Mouse (Mus musculus): ENCODE data around the gene Tmem161a. TPM values are rescaled to one million over a fixed set of nuclear protein-coding genes. Genes with fewer than 3 reads are reported as not detected.

Tmem161a gene
- 10 to 100 TPM; 22.8 to 24.0 TPM for total RNA-seq (2023)

DNA sequence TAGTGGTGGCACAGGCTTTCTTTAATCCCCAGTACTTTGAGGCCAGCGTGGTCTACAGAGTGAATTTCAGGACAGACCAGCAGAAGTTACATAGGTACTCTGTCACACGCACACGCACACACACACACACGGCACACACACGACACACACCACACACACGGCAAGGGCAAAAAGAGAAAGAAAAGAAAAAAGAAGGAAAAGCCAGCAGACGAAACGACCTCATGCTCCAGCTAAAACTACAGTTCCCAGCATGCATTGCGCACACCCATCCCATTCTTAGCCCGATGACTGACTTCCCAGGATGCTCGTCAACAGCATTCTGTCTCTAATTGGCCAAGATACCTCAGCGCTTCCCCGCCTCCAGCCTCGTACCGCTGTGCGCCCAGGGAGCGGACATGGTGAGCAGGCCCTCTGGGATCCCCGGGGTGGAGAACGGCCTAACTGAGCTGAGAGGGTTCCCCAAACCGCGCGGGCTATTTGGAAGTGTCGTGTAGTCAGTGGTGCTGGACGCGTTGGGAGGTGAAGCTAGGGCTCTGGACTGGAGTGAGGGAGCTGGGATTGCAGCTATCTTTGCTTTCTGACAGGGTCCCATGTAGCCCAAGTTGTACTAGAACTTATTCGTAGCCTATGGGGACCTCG, at the start of gene Tmem161a:
Tmem161a (plus strand) TSS at position 314 of the 639 bp plus-strand sequence.

GRCm38 (mm10) chr8:70131166-70131883, 40.8 kb upstream of the Tmem161a start, which contains the start of gene Nr2c2ap:
Gene Nr2c2ap, plus strand, starts transcription at chr8:70131333.

DNA sequence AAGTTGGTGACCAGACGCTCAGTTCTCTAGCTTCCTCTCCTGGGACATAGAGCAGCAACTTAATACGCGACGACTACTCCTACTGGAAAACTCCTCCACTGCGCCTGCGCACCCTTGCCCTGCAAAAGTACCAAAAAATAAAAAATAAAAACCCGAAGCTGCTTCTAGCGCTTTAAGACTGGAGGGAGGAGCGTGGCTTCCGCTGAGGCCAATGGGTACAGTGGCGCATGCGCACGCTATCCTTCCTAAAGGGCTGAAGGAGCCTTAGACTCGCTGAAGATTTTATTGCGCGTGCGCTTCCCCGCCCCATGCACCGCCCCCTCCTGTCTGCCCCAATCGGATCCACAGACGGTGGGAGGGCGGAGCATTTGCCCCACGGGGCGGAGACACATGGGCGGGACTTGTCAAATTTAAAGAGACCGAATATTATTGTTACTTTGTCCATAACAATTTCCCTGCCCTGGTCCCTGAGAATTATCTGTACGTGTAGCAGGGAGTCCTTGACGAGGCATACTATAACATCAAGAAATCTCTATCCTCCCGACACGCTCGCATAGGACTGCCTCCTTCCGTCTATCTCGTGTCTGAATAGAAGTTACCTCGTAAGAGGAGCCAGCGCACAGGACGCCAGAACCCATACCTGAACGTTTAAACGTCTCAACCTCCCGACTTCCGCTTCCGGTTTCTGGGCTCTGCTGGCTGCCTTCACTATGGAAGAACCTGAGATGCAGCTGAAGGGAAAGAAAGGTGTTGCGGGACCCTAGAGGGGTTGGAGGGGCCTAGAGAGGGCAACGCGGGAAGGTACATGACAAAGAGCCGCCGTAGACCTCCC, 32.9 kb upstream of the Tmem161a start, which contains the start of the genes Rfxank, Borcs8 and Mef2b:
Rfxank (minus strand) TSS at position 129 of the 832 bp plus-strand sequence.
Borcs8 (plus strand) TSS at position 474 of the 832 bp plus-strand sequence.
Mef2b (plus strand) TSS at position 686 of the 832 bp plus-strand sequence.

DNA sequence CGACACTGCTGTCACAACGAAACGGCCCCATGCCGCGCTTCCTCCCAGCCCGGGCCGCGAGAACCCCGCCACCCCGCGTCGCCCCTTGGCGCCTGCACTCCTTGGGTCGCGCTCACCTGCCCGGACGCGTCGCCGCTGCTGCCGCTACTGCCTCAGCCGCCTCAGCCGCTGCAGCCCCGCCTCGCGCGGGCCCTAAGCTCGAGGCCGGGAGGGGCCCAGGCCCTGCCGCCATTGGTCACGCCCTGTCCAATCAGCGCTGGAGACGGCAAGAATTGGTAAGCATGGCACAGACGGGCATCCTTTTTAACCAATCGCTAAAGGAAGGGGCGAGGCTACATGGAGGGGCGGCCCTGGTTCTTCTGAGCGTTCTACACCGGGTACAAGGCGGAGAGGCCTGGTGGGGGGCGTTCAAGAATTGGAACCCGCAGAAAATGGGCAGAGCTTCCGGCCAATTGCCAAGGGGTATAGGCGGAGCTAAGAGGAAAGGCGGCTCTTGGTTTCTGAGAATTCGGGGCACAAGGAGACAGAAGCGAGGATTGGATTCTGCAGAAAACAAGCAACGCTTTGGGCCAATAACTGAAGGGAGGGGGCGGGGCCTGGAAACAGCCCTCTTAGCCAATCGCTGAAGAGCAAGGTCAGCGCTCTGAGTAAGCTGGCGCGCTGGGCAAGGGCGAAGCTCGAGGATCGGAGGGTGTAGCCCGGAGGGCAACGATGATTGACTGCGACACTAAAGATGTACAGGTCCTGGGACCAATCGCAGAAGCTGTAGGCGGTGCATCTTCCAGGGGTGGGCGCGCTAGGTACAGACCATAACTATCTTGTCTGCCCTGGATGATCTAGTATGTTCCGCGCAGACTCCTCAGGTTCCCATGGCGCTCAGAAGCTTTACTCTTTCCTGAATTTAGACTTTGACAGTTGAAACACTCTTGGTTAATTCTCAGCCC, 40.2 kb downstream of the Tmem161a start, which contains the start of gene Slc25a42:
Slc25a42 (minus strand) TSS at position 194 of the 944 bp plus-strand sequence.

Other genes with a start within 250 kb of the Tmem161a start
- gene Gatad2a, start 176.0 kb upstream of the Tmem161a start, total RNA-seq (2023) = 10 to 100 TPM; 65.9 to 67.4 TPM
- gene Mau2, start 129.6 kb upstream of the Tmem161a start, total RNA-seq (2023) = 10 to 100 TPM; 69.7 to 79.3 TPM
- gene Sugp1, start 129.5 kb upstream of the Tmem161a start, total RNA-seq (2023) = 10 to 100 TPM; 26.8 to 28.6 TPM
- not detected for gene Tm6sf2, start 99.4 kb upstream of the Tmem161a start, total RNA-seq (2023)
- not detected for gene Hapln4, start 88.9 kb upstream of the Tmem161a start, total RNA-seq (2023)
- gene Ncan, start 51.5 kb upstream of the Tmem161a start, total RNA-seq (2023) = not detected
- gene Nr2c2ap, start 41.0 kb upstream of the Tmem161a start, total RNA-seq (2023) = 10 to 100 TPM in 1 of 2 experiments, 1 to 10 TPM in 1; 9.9 to 12.9 TPM
- gene Rfxank, start 33.2 kb upstream of the Tmem161a start, total RNA-seq (2023) = 10 to 100 TPM in 1 of 2 experiments, 1 to 10 TPM in 1; 9.8 to 16.9 TPM
- gene Borcs8, start 32.9 kb upstream of the Tmem161a start, total RNA-seq (2023) = 10 to 100 TPM; 35.8 to 41.5 TPM
- under 1 TPM; 0.53 to 0.78 TPM for gene Mef2b, start 32.6 kb upstream of the Tmem161a start, total RNA-seq (2023)
- 1 to 10 TPM; 1.9 to 2.6 TPM for gene Slc25a42, start 39.9 kb downstream of the Tmem161a start, total RNA-seq (2023)
- 10 to 100 TPM; 27.7 to 31.9 TPM for gene Sugp2, start 61.9 kb downstream of the Tmem161a start, total RNA-seq (2023)
- gene Armc6, start 62.1 kb downstream of the Tmem161a start, total RNA-seq (2023) = 1 to 10 TPM; 4.2 to 5.7 TPM
- 1 to 10 TPM; 8.3 to 9.6 TPM for gene Homer3, start 110.5 kb downstream of the Tmem161a start, total RNA-seq (2023)
- gene Ddx49, start 130.1 kb downstream of the Tmem161a start, total RNA-seq (2023) = 10 to 100 TPM; 32.1 to 32.3 TPM
- gene Cope, start 130.2 kb downstream of the Tmem161a start, total RNA-seq (2023) = 100 to 1,000 TPM; 104 to 110 TPM
- gene Cers1, start 143.4 kb downstream of the Tmem161a start, total RNA-seq (2023) = not detected
- not detected for gene Gdf1, start 157.5 kb downstream of the Tmem161a start, total RNA-seq (2023)
- 10 to 100 TPM; 49.1 to 49.4 TPM for gene Upf1, start 180.9 kb downstream of the Tmem161a start, total RNA-seq (2023)
- gene Comp, start 201.2 kb downstream of the Tmem161a start, total RNA-seq (2023) = under 1 TPM; 0.24 to 0.78 TPM

All from neutrophil, adult 59 days (primary cell).